Mouse (Mus musculus) testis, postnatal 10 days (tissue): ENCODE data around the gene Gna15.

ENCODE experiments used
- DNase-seq: peaks from one replicate; pipeline ENCODE4 v3.0.0; 2021; ENCODE audit warnings: low spot score

The Gna15 gene

GRCm38 (mm10) chr10:81495616-81496263 is 28.3 kb downstream of the Gna15 start:
- no peak for DNase-seq

- DNase-seq = no peak
These were observed 28.9 kb downstream of the Gna15 start for GRCm38 (mm10) chr10:81495151-81495550.

- no peak for DNase-seq
These were observed 29.6 kb downstream of the Gna15 start for GRCm38 (mm10) chr10:81494260-81495041.

GRCm38 (mm10) chr10:81493601-81494220 is 30.3 kb downstream of the Gna15 start:
- DNase-seq = no peak

GRCm38 (mm10) chr10:81492606-81493240 is 31.3 kb downstream of the Gna15 start:
- no peak for DNase-seq

GRCm38 (mm10) chr10:81491018-81491417 is 33.0 kb downstream of the Gna15 start:
- no peak for DNase-seq

- no peak for DNase-seq
These were observed 34.1 kb downstream of the Gna15 start for GRCm38 (mm10) chr10:81489941-81490340.

GRCm38 (mm10) chr10:81488081-81488480 is 35.9 kb downstream of the Gna15 start:
- no peak for DNase-seq

- DNase-seq = no peak
These were observed 37.5 kb downstream of the Gna15 start for GRCm38 (mm10) chr10:81486496-81486895.

- no peak for DNase-seq
These were observed 38.5 kb downstream of the Gna15 start for GRCm38 (mm10) chr10:81485479-81486018.

GRCm38 (mm10) chr10:81485060-81485449 is 39.0 kb downstream of the Gna15 start:
- DNase-seq = no peak

- DNase-seq = no peak
These were observed 39.5 kb downstream of the Gna15 start for GRCm38 (mm10) chr10:81484441-81485059.

- no peak for DNase-seq
These were observed 40.0 kb downstream of the Gna15 start for GRCm38 (mm10) chr10:81483983-81484382.

GRCm38 (mm10) chr10:81482533-81482889 is 41.5 kb downstream of the Gna15 start, which contains the start of gene Celf5:
Gene Celf5 (minus strand): TSS chr10:81482709.
- DNase-seq = peak; percentile 72

GRCm38 (mm10) chr10:81481605-81482532 is 42.2 kb downstream of the Gna15 start:
- no peak for DNase-seq

- no peak for DNase-seq
These were observed 49.6 kb downstream of the Gna15 start for GRCm38 (mm10) chr10:81474461-81474860.

- no peak for DNase-seq
These were observed 51.0 kb downstream of the Gna15 start for GRCm38 (mm10) chr10:81473003-81473451.

- DNase-seq = no peak
These were observed 51.5 kb downstream of the Gna15 start for GRCm38 (mm10) chr10:81472403-81473002.

GRCm38 (mm10) chr10:81470454-81470853 is 53.6 kb downstream of the Gna15 start:
- DNase-seq = no peak

- no peak for DNase-seq
These were observed 54.8 kb downstream of the Gna15 start for GRCm38 (mm10) chr10:81469253-81469652.
